Mouse (Mus musculus) CH12.LX (cell line): ENCODE results near the gene Zfp987.
"Not testable (repeated sequence)": the region's sequence is repeated elsewhere in the genome, so short reads cannot be mapped to it uniquely, and the experiment has no call there.

ENCODE experiments used
- CTCF ChIP-seq, 2 experiments: IDR thresholded peaks in 1 of 2; conservative IDR thresholded peaks in 1 of 2; 2 replicates each; pipeline ENCODE4 v1.5.1; 2011 to 2012; ENCODE audit warnings: low read depth in 2 of 2, low read length in 2 of 2, improper control_type of control experiment in 1 of 2, inconsistent platforms in 1 of 2, mild to moderate bottlenecking in 1 of 2, moderate library complexity in 1 of 2
- EP300 ChIP-seq: IDR thresholded peaks from 2 replicates; pipeline ENCODE4 v1.6.1; 2011; ENCODE audit warnings: low read length, improper control_type of control experiment
- JUND ChIP-seq: conservative IDR thresholded peaks from 2 replicates; pipeline ENCODE4 v1.6.1; 2011; ENCODE audit warnings: low read depth, low read length, improper control_type of control experiment
- POLR2A ChIP-seq: IDR thresholded peaks from 2 replicates; pipeline ENCODE4 v1.6.1; 2011; ENCODE audit warnings: low read depth, mild to moderate bottlenecking, improper control_type of control experiment, low read length
- RAD21 ChIP-seq: IDR thresholded peaks from 2 replicates; pipeline ENCODE4 v1.6.1; 2011; ENCODE audit warnings: low read depth, mild to moderate bottlenecking, low read length, improper control_type of control experiment, moderate library complexity
- RCOR1 ChIP-seq: conservative IDR thresholded peaks from 2 replicates; pipeline ENCODE4 v1.6.1; 2012; ENCODE audit warnings: low read depth, mild to moderate bottlenecking, inconsistent platforms, low read length, improper control_type of control experiment
- SMC3 ChIP-seq: IDR thresholded peaks from 2 replicates; pipeline ENCODE4 v1.6.1; 2011; ENCODE audit warnings: low read depth, low read length, improper control_type of control experiment
- ZC3H11A ChIP-seq: IDR thresholded peaks from 2 replicates; pipeline ENCODE4 v1.6.1; 2012; ENCODE audit warnings: low read depth, mild to moderate bottlenecking, inconsistent platforms, low read length, improper control_type of control experiment

- TF ChIP-seq CTCF (conservative IDR thresholded peaks at IDR 0.05 in 1 of 2, IDR thresholded peaks at IDR 0.05 in 1 of 2; ENCODE audit: low read depth in 2 of 2, low read length in 2 of 2); JUND; ZC3H11A; EP300; POLR2A; RAD21; RCOR1; SMC3: not testable (repeated sequence)
Observed at GRCm38 (mm10) chr4:146168730-146169215, 71.7 kb downstream of the Zfp987 start.
